Mouse (Mus musculus) T-helper 2 cell (primary cell): ENCODE results near the gene Hist1h2af.
"Not testable (repeated sequence)": the region's sequence is repeated elsewhere in the genome, so short reads cannot be mapped to it uniquely, and the experiment has no call there.

ENCODE experiments used
- in situ Hi-C: fragments of 300-600 bp; cut with MboI, MseI; formaldehyde crosslinking; loops from one replicate; pipeline ENCODE4 v1.15.1; 2025; ENCODE audit warnings: high pct_unique_total_duplicates

The Hist1h2af gene

GRCm38 (mm10) chr13:23534368-23535131, 844 bp downstream of the Hist1h2af start:
- in situ Hi-C loops = loop anchor here (10.0 kb wide), 1 partner anchor 1490 kb away; the partner anchor contains the start of genes Hist1h2ag, Hist1h2bj and Hist1h4i

GRCm38 (mm10) chr13:23535137-23536075, 1.7 kb downstream of the Hist1h2af start, which contains the start of gene Hist1h3g:
Gene Hist1h3g (plus strand): TSS chr13:23535422.
- in situ Hi-C loops = loop anchor here (10.0 kb wide), 1 partner anchor 1491 kb away; the partner anchor contains the start of genes Hist1h2ag, Hist1h2bj and Hist1h4i

DNA sequence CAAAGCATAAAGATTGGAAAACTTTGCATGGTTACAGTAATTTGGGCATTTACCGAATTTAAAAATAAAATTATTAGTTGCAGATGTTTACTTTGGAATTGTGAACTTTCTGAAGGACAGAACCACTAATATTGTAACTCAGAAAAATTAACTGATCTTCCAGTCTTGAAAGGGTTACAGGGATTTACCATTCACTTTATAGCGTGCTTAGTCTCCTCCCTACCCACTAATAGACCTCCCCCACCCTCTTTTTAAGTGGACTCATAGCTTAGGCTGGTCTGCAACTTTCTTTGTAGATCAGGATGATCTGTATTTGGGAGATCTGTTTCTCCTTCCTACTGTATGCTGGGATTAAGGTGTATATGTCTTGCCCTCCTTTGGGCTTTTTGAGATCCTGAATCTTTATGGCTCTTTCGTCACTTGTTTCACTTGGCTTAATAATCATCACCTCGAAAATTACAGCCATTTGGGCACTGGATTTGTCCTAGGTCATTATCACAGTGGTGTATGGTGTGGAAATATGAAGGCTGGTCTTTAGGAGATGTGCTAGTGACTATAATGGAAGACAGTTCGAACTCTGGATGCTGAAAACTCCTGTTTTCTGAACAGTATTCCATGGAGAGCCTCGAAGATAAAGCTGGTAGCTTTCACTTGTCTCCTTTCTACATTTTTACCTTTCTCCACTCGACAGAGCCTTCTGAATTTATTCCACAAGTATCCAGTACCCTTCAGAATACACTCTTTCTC, 2.5 kb downstream of the Hist1h2af start:
- in situ Hi-C loops = loop anchor here (10.0 kb wide), 1 partner anchor 1491 kb away; the partner anchor contains the start of genes Hist1h2ag, Hist1h2bj and Hist1h4i

DNA sequence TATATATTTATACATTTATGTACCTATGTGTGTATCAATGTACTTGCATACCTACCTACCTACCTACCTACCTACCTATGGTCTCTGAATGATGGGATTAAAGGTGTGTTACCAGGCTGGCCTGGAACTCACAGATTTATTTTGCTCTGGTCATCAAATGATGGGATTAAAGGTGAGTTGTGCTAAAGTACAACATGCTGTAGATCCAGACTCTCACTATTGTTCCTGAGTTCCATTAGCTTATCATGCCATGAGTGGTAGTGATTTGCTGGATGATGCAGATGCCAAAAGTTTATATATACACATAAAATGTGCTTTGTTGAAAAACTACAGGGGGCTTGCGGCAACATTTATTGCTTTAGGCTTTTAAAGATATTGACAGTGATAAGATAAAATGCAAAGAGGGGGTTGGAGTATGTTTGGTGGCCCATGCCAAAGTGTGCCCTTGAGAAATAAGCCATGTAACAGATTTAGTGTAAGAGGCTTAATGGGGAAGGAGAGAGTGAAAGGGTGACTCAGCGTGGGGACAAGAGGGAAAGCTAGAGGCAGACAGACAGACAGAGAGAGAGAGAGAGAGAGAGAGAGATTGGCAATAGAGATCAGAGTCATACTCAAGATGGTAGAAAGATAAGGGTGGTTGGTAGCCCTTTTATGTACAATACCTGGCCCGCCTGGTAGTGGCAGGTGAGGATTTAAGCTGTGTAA, 3.5 kb downstream of the Hist1h2af start:
- in situ Hi-C loops = loop anchor here (10.0 kb wide), 1 partner anchor 1492 kb away; the partner anchor contains the start of genes Hist1h2ag, Hist1h2bj and Hist1h4i

- in situ Hi-C loops = loop anchor here (10.0 kb wide), 1 partner anchor 1493 kb away; the partner anchor contains the start of genes Hist1h2ag, Hist1h2bj and Hist1h4i
These were observed 4.5 kb downstream of the Hist1h2af start for GRCm38 (mm10) chr13:23538249-23538648.

DNA sequence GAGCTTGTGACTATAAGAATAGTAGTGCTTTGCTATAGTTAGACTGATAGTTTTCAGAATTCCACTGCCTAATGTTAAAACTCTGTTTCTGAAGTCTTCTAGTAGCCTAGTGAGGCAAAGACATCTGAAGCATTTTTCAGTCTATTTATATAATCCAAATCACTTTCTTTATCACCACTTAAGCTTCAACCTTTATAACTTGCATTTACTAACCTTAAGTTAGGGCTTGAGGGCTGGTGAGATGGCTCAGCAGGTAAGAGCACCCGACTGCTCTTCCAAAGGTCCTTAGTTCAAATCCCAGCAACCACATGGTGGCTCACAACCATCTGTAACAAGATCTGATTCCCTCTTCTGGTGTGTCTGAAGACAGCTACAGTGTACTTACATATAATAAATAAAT, 6.1 kb downstream of the Hist1h2af start:
- in situ Hi-C loops = loop anchor here (10.0 kb wide), 1 partner anchor 1495 kb away; the partner anchor contains the start of genes Hist1h2ag, Hist1h2bj and Hist1h4i

GRCm38 (mm10) chr13:23541497-23541896, 7.8 kb downstream of the Hist1h2af start:
- in situ Hi-C loops = no loop called here

GRCm38 (mm10) chr13:23542225-23542980, 8.7 kb downstream of the Hist1h2af start:
- in situ Hi-C loops = not testable (repeated sequence)

DNA sequence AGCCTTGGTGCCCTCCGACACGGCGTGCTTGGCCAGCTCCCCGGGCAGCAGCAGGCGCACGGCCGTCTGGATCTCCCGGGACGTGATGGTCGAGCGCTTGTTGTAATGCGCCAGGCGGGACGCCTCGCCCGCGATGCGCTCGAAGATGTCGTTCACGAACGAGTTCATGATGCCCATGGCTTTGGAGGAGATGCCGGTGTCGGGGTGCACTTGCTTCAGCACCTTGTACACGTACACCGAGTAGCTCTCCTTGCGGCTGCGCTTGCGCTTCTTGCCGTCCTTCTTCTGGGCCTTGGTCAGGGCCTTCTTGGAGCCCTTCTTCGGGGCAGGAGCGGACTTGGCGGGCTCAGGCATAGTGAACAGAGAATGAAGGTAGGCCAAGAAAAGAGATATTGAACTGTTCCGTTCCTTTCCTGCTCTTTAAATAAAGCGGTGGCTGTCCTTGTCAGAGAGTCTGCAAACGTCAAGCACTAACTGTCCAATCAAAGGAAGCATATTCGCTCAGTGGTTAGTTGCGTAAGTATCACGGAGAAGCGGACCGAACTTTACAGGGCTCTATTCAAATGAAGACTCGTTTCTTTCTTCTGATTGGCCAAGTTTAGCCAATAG, 9.4 kb downstream of the Hist1h2af start, which contains the start of gene Hist1h2bh:
TSS of gene Hist1h2bh (minus strand) at position 394 of the 609 bp plus-strand sequence.
- in situ Hi-C loops = not testable (repeated sequence)

- in situ Hi-C loops = no loop called here
These were observed 10.5 kb downstream of the Hist1h2af start, which contains the start of gene Hist1h3f for GRCm38 (mm10) chr13:23543965-23544786. Gene Hist1h3f (plus strand): TSS chr13:23544052.

- in situ Hi-C loops = not testable (repeated sequence)
These were observed 11.0 kb downstream of the Hist1h2af start for GRCm38 (mm10) chr13:23544787-23545120.

GRCm38 (mm10) chr13:23546694-23547093, 13.0 kb downstream of the Hist1h2af start:
- in situ Hi-C loops = no loop called here

- in situ Hi-C loops = no loop called here
These were observed 17.0 kb downstream of the Hist1h2af start for GRCm38 (mm10) chr13:23550761-23551145.

DNA sequence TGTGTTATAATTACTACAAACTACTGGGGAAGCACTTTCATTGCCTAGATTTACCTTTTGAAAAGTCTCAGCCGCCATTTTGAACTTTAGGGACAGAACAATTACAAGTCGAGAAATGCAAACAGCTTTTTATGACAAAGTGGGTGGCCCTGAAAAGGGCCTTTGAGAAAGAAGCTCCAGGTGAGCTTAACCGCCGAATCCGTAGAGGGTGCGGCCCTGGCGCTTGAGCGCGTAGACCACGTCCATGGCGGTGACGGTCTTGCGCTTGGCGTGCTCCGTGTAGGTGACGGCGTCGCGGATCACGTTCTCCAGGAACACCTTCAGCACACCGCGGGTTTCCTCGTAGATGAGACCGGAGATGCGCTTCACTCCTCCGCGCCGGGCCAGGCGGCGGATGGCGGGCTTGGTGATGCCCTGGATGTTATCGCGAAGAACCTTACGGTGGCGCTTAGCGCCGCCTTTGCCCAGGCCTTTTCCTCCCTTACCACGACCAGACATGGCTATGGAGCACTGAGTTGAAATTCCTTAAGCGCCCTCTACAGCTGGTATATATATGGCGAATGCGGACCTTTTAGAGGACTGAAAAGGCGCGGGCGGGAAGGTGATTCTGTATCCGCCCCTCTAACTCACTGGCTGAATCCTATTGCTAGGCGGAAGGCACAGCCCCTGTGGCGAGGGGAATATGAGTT, 17.6 kb downstream of the Hist1h2af start, which contains the start of gene Hist1h4f:
TSS of gene Hist1h4f (minus strand) at position 503 of the 689 bp plus-strand sequence.
- in situ Hi-C loops = not testable (repeated sequence)

DNA sequence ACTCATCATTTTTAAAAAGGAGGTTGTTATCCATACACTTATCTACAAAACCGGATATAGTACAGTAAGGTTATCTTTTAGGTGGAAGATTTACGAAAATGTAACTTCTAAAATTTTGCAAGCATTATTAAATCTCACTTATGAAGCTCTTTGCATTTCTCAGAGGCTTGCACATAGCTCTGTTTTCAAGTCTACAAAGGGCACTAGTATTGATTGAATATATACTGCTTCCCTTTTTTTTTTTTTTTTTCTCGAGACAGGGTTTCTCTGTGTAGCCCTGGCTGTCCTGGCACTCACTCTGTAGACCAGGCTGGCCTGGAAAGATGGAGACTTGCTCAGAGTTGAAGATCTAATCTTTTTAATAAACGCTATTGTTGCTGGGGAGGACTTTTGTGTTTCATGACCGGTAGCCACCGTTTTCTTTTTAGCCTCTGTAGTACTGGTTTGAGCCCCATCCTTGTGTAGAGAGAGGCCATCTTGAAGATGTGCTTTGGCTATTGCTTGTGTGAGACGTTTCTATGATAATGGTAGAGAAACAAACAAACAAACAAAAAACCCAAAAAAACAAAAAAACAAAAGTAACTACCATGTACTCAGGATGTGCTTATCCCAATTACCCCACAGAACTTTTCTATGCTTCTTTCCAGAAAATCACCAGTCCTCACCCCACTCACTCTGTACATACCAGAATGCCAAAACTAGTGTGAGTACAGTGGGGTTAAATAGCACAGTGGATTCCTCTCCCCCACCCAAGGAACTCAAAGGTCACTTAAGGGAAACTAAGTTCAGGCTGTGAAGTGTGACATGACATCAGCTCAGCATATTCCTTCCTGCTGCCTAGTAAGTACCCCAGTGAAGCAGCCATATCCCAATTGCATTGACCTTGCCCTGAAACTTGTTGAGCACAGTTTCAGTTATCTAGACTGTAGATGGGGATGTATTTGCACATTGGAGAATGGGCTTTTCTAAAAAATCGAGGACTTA, 18.5 kb downstream of the Hist1h2af start:
- in situ Hi-C loops = no loop called here

DNA sequence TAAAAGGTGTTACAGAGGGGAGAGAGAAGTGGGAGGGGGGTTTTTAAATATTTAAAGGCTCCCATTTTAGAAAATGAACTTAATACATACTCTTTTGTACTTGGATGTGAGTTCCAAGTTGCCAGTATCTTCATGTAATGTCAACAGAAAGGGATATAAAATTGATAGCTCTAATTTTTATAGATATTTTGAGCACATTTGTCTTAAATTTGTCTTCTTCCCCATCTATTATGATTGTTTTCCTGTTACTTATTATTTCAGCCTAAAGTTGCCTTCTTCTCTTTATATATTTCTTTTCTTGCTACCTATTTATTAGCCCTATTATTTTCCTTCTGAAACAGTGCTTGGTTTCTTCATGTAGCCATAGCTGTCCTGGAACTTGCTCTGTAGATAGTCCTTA, 19.3 kb downstream of the Hist1h2af start, which contains the start of gene Hist1h1d:
TSS of gene Hist1h1d (plus strand) at position 301 of the 400 bp plus-strand sequence.
- in situ Hi-C loops = no loop called here
